Mouse (Mus musculus) forebrain, embryonic 15.5 days (tissue): Measurements from ENCODE around the gene Lgr5. TPM values are rescaled to one million over a fixed set of nuclear protein-coding genes. Genes with fewer than 3 reads are reported as not detected.

Source experiments
- ATAC-seq: fragments of 200-750 bp; cut with Nextera tagmentation; replicated peaks from 2 replicates; pipeline ENCODE4 v1.8.0; 2017; ENCODE audit warnings: mild to moderate bottlenecking, moderate TSS enrichment, moderate library complexity
- H3K27ac ChIP-seq: fragments of 300-500 bp; sonication (generic); replicated peaks from 2 replicates; pipeline ENCODE4 v1.5.1; 2015; ENCODE audit warnings: mild to moderate bottlenecking, inconsistent platforms
- H3K27me3 ChIP-seq: fragments of 300-500 bp; sonication (generic); 2 replicates; pipeline ENCODE4 v1.6.1; 2015; ENCODE audit warnings: inconsistent platforms
- H3K36me3 ChIP-seq: fragments of 300-500 bp; sonication (generic); 2 replicates; pipeline ENCODE4 v1.6.1; 2015; ENCODE audit warnings: mild to moderate bottlenecking, inconsistent platforms
- H3K4me1 ChIP-seq: fragments of 300-500 bp; sonication (generic); 2 replicates; pipeline ENCODE4 v1.6.1; 2015; ENCODE audit warnings: inconsistent platforms
- H3K4me2 ChIP-seq: fragments of 300-500 bp; sonication (generic); replicated peaks from 2 replicates; pipeline ENCODE4 v1.6.1; 2015; ENCODE audit warnings: mild to moderate bottlenecking, inconsistent platforms
- H3K4me3 ChIP-seq: fragments of 300-500 bp; sonication (generic); 2 replicates; pipeline ENCODE4 v1.5.1; 2015; ENCODE audit warnings: mild to moderate bottlenecking, inconsistent platforms
- H3K9ac ChIP-seq: fragments of 300-500 bp; sonication (generic); replicated peaks from 2 replicates; pipeline ENCODE4 v1.6.1; 2015; ENCODE audit warnings: mild to moderate bottlenecking, inconsistent platforms
- H3K9me3 ChIP-seq: fragments of 300-500 bp; sonication (generic); 2 replicates; pipeline ENCODE4 v1.6.1; 2016; ENCODE audit warnings: inconsistent platforms
- WGBS: fragments of 180-500 bp; shearing (Covaris S2); methylation state at CpG from one replicate; pipeline ENCODE4 v1.1.7; 2015; ENCODE audit warnings: mixed read lengths; 5-methylcytosine and 5-hydroxymethylcytosine counted together
- polyA plus RNA-seq: library from polyadenylated mRNA; unstranded; fragments of >200 nt; fragmentation: Nextera tagmentation; extraction: Ambion mirVana; gene quantifications from 2 replicates; pipeline ENCODE4 v1.2.1, GENCODE M21; 2015

Gene Lgr5
- 0.39 and 0.41 TPM in 2 replicates for polyA plus RNA-seq

GRCm38 (mm10) chr10:115587301-115587969 is at the start of gene Lgr5:
Lgr5 (minus strand) TSS chr10:115587780.
- Histone ChIP-seq H3K4me1 (peaks cover 28% of the 10 kb centered on the region), H3K4me3 (peak within 1 kb of the TSS; percentile 55), H3K9ac (peak within 1 kb of the TSS; percentile 46), H3K4me2 (peak within 1 kb of the TSS; percentile 96), H3K9me3 (no peaks in the 10 kb centered on the region), H3K36me3 (no peaks in the 10 kb centered on the region), H3K27me3 (peaks cover 72% of the 10 kb centered on the region), H3K27ac (no peak within 1 kb of the TSS)
- 0% methylated on average over 46 of the region's 47 CpGs for WGBS
- peak; percentile 88 for ATAC-seq

- no peaks in the 10 kb centered on the region for H3K36me3 ChIP-seq
- H3K4me2 ChIP-seq = no peak overlapping the region
- H3K4me3 ChIP-seq = no peak overlapping the region
- ATAC-seq = no peak
- no peaks in the 10 kb centered on the region for H3K9me3 ChIP-seq
- H3K4me1 ChIP-seq = peaks cover 9% of the 10 kb centered on the region
- H3K27ac ChIP-seq = no peak overlapping the region
- H3K9ac ChIP-seq = no peak overlapping the region
- no peaks in the 10 kb centered on the region for H3K27me3 ChIP-seq
- WGBS = 85% methylated on average over 6 of the region's 6 CpGs
These were observed 39.1 kb upstream of the Lgr5 start for GRCm38 (mm10) chr10:115626678-115627077.

GRCm38 (mm10) chr10:115624957-115625356 is 37.4 kb upstream of the Lgr5 start:
- no peak for ATAC-seq
- 86% methylated on average over 2 of the region's 2 CpGs for WGBS

GRCm38 (mm10) chr10:115623956-115624671 is 36.5 kb upstream of the Lgr5 start:
- 19% methylated on average over 15 of the region's 15 CpGs for WGBS
- H3K27ac ChIP-seq = no peak overlapping the region
- H3K9ac ChIP-seq = no peak overlapping the region; the same call in 1 of the 2 replicates
- H3K36me3 ChIP-seq = no peaks in the 10 kb centered on the region
- peak; percentile 83 for ATAC-seq
- peaks cover 9% of the 10 kb centered on the region for H3K4me1 ChIP-seq
- peaks cover 3% of the 10 kb centered on the region; the same call in 1 of the 2 replicates for H3K27me3 ChIP-seq
- peak overlapping the region; percentile 14 for H3K4me2 ChIP-seq
- no peak overlapping the region for H3K4me3 ChIP-seq
- no peaks in the 10 kb centered on the region for H3K9me3 ChIP-seq

More at GRCm38 (mm10) chr10:115624957-115625356, 37.4 kb upstream of the Lgr5 start:
- Histone ChIP-seq H3K9ac (no peak overlapping the region), H3K9me3 (no peaks in the 10 kb centered on the region), H3K27me3 (no peaks in the 10 kb centered on the region), H3K4me1 (peaks cover 9% of the 10 kb centered on the region), H3K4me2 (no peak overlapping the region), H3K27ac (no peak overlapping the region), H3K36me3 (no peaks in the 10 kb centered on the region), H3K4me3 (no peak overlapping the region)

- H3K4me1 ChIP-seq = peaks cover 9% of the 10 kb centered on the region
- no peak overlapping the region for H3K27ac ChIP-seq
- WGBS = 79% methylated on average over 7 of the region's 7 CpGs
- H3K4me2 ChIP-seq = no peak overlapping the region
- H3K9ac ChIP-seq = no peak overlapping the region
- ATAC-seq = 0 out of 2 replicates have a peak, but pooled peaks have one; percentile 41
- no peak overlapping the region for H3K4me3 ChIP-seq
- no peaks in the 10 kb centered on the region for H3K36me3 ChIP-seq
- H3K27me3 ChIP-seq = peaks cover 4% of the 10 kb centered on the region; the same call in 1 of the 2 replicates
- H3K9me3 ChIP-seq = no peaks in the 10 kb centered on the region
These were observed 35.9 kb upstream of the Lgr5 start for GRCm38 (mm10) chr10:115623481-115623880.

- ATAC-seq = peak; percentile 66
- Histone ChIP-seq H3K4me1 (peaks cover 7% of the 10 kb centered on the region; the same call in 1 of the 2 replicates), H3K4me3 (peak overlapping the region; percentile 21), H3K9me3 (no peaks in the 10 kb centered on the region), H3K36me3 (no peaks in the 10 kb centered on the region), H3K9ac (no peak overlapping the region), H3K27ac (no peak overlapping the region), H3K27me3 (peaks cover 4% of the 10 kb centered on the region; the same call in 1 of the 2 replicates), H3K4me2 (peak overlapping the region; percentile 39)
- 16% methylated on average over 15 of the region's 15 CpGs for WGBS
These were observed 30.8 kb upstream of the Lgr5 start for GRCm38 (mm10) chr10:115618288-115618856.

GRCm38 (mm10) chr10:115617456-115618287 is 30.1 kb upstream of the Lgr5 start:
- H3K4me1 ChIP-seq = peaks cover 7% of the 10 kb centered on the region; the same call in 1 of the 2 replicates
- no peaks in the 10 kb centered on the region for H3K36me3 ChIP-seq
- peaks cover 4% of the 10 kb centered on the region; the same call in 1 of the 2 replicates for H3K27me3 ChIP-seq
- H3K9ac ChIP-seq = no peak overlapping the region
- H3K4me3 ChIP-seq = peak overlapping the region; percentile 21
- H3K9me3 ChIP-seq = no peaks in the 10 kb centered on the region
- H3K4me2 ChIP-seq = peak overlapping the region; percentile 39
- peak; percentile 94 for ATAC-seq
- no peak overlapping the region for H3K27ac ChIP-seq
- WGBS = 12% methylated on average over 14 of the region's 15 CpGs

- Histone ChIP-seq H3K4me3 (no peak overlapping the region), H3K4me2 (no peak overlapping the region), H3K9ac (no peak overlapping the region), H3K4me1 (no peaks in the 10 kb centered on the region), H3K27me3 (peaks cover 18% of the 10 kb centered on the region; the same call in 1 of the 2 replicates), H3K27ac (no peak overlapping the region), H3K9me3 (no peaks in the 10 kb centered on the region), H3K36me3 (no peaks in the 10 kb centered on the region)
- no peak for ATAC-seq
- 100% methylated on average over 1 of the region's 1 CpGs for WGBS
These were observed 8.2 kb upstream of the Lgr5 start for GRCm38 (mm10) chr10:115595748-115596147.

GRCm38 (mm10) chr10:115593651-115594050 is 6.1 kb upstream of the Lgr5 start:
- H3K4me1 ChIP-seq = no peaks in the 10 kb centered on the region
- ATAC-seq = no peak
- no peak overlapping the region for H3K9ac ChIP-seq
- 89% methylated on average over 6 of the region's 6 CpGs for WGBS
- H3K27me3 ChIP-seq = peaks cover 34% of the 10 kb centered on the region
- H3K4me3 ChIP-seq = no peak overlapping the region
- H3K4me2 ChIP-seq = no peak overlapping the region
- H3K36me3 ChIP-seq = no peaks in the 10 kb centered on the region
- H3K27ac ChIP-seq = no peak overlapping the region
- no peaks in the 10 kb centered on the region for H3K9me3 ChIP-seq

- Histone ChIP-seq H3K27me3 (peaks cover 39% of the 10 kb centered on the region), H3K36me3 (no peaks in the 10 kb centered on the region), H3K9me3 (no peaks in the 10 kb centered on the region), H3K9ac (no peak overlapping the region), H3K4me1 (0 out of 2 replicates have a peak, but pooled peaks cover under 1% of the 10 kb centered on the region), H3K27ac (no peak overlapping the region), H3K4me3 (no peak overlapping the region), H3K4me2 (no peak overlapping the region)
- no peak for ATAC-seq
- 51% methylated on average over 11 of the region's 11 CpGs for WGBS
These were observed 5.6 kb upstream of the Lgr5 start for GRCm38 (mm10) chr10:115593221-115593620.

- Histone ChIP-seq H3K4me3 (peak overlapping the region; percentile 55), H3K4me2 (peak overlapping the region; percentile 96), H3K27ac (no peak overlapping the region), H3K4me1 (peaks cover 28% of the 10 kb centered on the region), H3K9ac (peak overlapping the region; percentile 46), H3K27me3 (peaks cover 70% of the 10 kb centered on the region), H3K36me3 (no peaks in the 10 kb centered on the region), H3K9me3 (no peaks in the 10 kb centered on the region)
- ATAC-seq = no peak
- 2% methylated on average over 7 of the region's 7 CpGs for WGBS
These were observed 399 bp upstream of the Lgr5 start for GRCm38 (mm10) chr10:115587979-115588378.
